Mouse (Mus musculus) lung, postnatal 0 days (tissue): ENCODE results near the gene Cdca5. TPM values are rescaled to one million over a fixed set of nuclear protein-coding genes. Genes with fewer than 3 reads are reported as not detected.
A peak's percentile ranks its signal among the peaks of the same experiment; 100 is the strongest.

Experiments used
- ATAC-seq: fragments of 200-750 bp; cut with Nextera tagmentation; 2 replicates; pipeline ENCODE4 v1.8.0; 2017; ENCODE audit warnings: moderate library complexity
- DNase-seq: peaks from one replicate; pipeline ENCODE4 v3.0.0-alpha.2; 2016; ENCODE audit warnings: low spot score
- H3K27ac ChIP-seq: fragments of 300-500 bp; sonication (generic); 2 replicates; pipeline ENCODE4 v1.5.1; 2014; ENCODE audit warnings: antibody characterized with exemption, mild to moderate bottlenecking, low read length, mixed read lengths
- H3K27me3 ChIP-seq: fragments of 300-500 bp; sonication (generic); replicated peaks from 2 replicates; pipeline ENCODE4 v1.6.1; 2014; ENCODE audit warnings: low read length, mixed read lengths; ENCODE audit not compliant: insufficient read depth
- H3K36me3 ChIP-seq: fragments of 300-500 bp; sonication (generic); 2 replicates; pipeline ENCODE4 v1.6.1; 2014; ENCODE audit warnings: low read length, mixed read lengths; ENCODE audit not compliant: insufficient read depth
- H3K4me1 ChIP-seq: fragments of 300-500 bp; sonication (generic); 2 replicates; pipeline ENCODE4 v1.6.1; 2014; ENCODE audit warnings: antibody characterized with exemption, low read depth, low read length, mixed read lengths; ENCODE audit not compliant: insufficient read depth
- H3K4me2 ChIP-seq: fragments of 300-500 bp; sonication (generic); replicated peaks from 2 replicates; pipeline ENCODE4 v1.6.1; 2014; ENCODE audit warnings: low read depth, mild to moderate bottlenecking, low read length, moderate library complexity, mixed read lengths
- H3K4me3 ChIP-seq: fragments of 300-500 bp; sonication (generic); 2 replicates; pipeline ENCODE4 v1.5.1; 2014; ENCODE audit warnings: low read depth, low read length
- H3K9ac ChIP-seq: fragments of 300-500 bp; sonication (generic); replicated peaks from 2 replicates; pipeline ENCODE4 v1.6.1; 2014; ENCODE audit warnings: low read depth, mild to moderate bottlenecking
- H3K9me3 ChIP-seq: fragments of 300-500 bp; sonication (generic); 2 replicates; pipeline ENCODE4 v1.6.1; 2016; ENCODE audit warnings: low read length, mixed read lengths
- CTCF ChIP-seq: IDR thresholded peaks from 2 replicates; pipeline ENCODE4 v1.5.1; 2016; ENCODE audit warnings: antibody characterized with exemption, mild to moderate bottlenecking
- EP300 ChIP-seq: IDR thresholded peaks from 2 replicates; pipeline ENCODE4 v1.6.1; 2016; ENCODE audit warnings: antibody characterized with exemption, mild to moderate bottlenecking, control low read depth
- WGBS: fragments of 180-500 bp; shearing (Covaris S2); extraction: QIAGEN DNeasy Blood & Tissue Kit; methylation state at CpG from one replicate; pipeline ENCODE4 v1.1.7; 2014; 5-methylcytosine and 5-hydroxymethylcytosine counted together
- polyA plus RNA-seq: library from polyadenylated mRNA; unstranded; fragments of >200 nt; fragmentation: Nextera tagmentation; extraction: Ambion mirVana; gene quantifications from 2 replicates; pipeline ENCODE4 v1.2.1, GENCODE M21; 2015

Cdca5 gene
- polyA plus RNA-seq, 1 experiment from 2014 or later: 2.8 TPM

- H3K27ac ChIP-seq: no peak overlapping the region
- no peaks in the 10 kb centered on the region for H3K36me3 ChIP-seq
Observed at GRCm38 (mm10) chr19:6113116-6113515, 28.3 kb downstream of the Cdca5 start.

GRCm38 (mm10) chr19:6116113-6116850 is 31.5 kb downstream of the Cdca5 start:
- H3K9ac ChIP-seq: no peak overlapping the region
- no peak for DNase-seq
- ATAC-seq: no peak
- no peak for TF ChIP-seq EP300
- no peak for TF ChIP-seq CTCF
- H3K27ac ChIP-seq: no peak overlapping the region
- H3K4me1 ChIP-seq: no peaks in the 10 kb centered on the region
- H3K36me3 ChIP-seq: no peaks in the 10 kb centered on the region
- H3K4me3 ChIP-seq: no peak overlapping the region
- H3K27me3 ChIP-seq: no peaks in the 10 kb centered on the region
- H3K9me3 ChIP-seq: no peaks in the 10 kb centered on the region
- WGBS: 84% methylated on average over 15 of the region's 15 CpGs
- H3K4me2 ChIP-seq: no peak overlapping the region

More at GRCm38 (mm10) chr19:6113116-6113515, 28.3 kb downstream of the Cdca5 start:
- Histone ChIP-seq H3K4me1 (no peaks in the 10 kb centered on the region), H3K4me2 (no peak overlapping the region), H3K4me3 (no peak overlapping the region), H3K9ac (no peak overlapping the region), H3K27me3 (no peaks in the 10 kb centered on the region), H3K9me3 (no peaks in the 10 kb centered on the region)
- ATAC-seq: no peak
- TF ChIP-seq EP300 (no peak), CTCF (no peak)
- 30% methylated on average over 6 of the region's 6 CpGs for WGBS
- DNase-seq: no peak

- no peaks in the 10 kb centered on the region for H3K27me3 ChIP-seq
- ATAC-seq (no peak), DNase-seq (no peak)
- H3K4me1 ChIP-seq: no peaks in the 10 kb centered on the region
- H3K9me3 ChIP-seq: no peaks in the 10 kb centered on the region
- peak overlapping the region; percentile 58 for H3K9ac ChIP-seq
- no peaks in the 10 kb centered on the region for H3K36me3 ChIP-seq
- peak overlapping the region; percentile 98 for H3K4me2 ChIP-seq
- peak overlapping the region; percentile 92 for H3K27ac ChIP-seq
- H3K4me3 ChIP-seq: peak overlapping the region; percentile 75
- TF ChIP-seq EP300: no peak
- TF ChIP-seq CTCF: no peak
- WGBS: 4% methylated on average over 32 of the region's 32 CpGs
Observed at GRCm38 (mm10) chr19:6117346-6117985, 32.7 kb downstream of the Cdca5 start.

GRCm38 (mm10) chr19:6117986-6118676 is 33.3 kb downstream of the Cdca5 start, which contains the start of gene Sac3d1:
Sac3d1 (minus strand) TSS chr19:6118650.
- H3K36me3 ChIP-seq: no peaks in the 10 kb centered on the region
- H3K4me3 ChIP-seq: peak within 1 kb of the TSS; percentile 75
- peak within 1 kb of the TSS; percentile 98 for H3K4me2 ChIP-seq
- peak; percentile 96 for DNase-seq
- H3K4me1 ChIP-seq: no peaks in the 10 kb centered on the region
- H3K9ac ChIP-seq: peak within 1 kb of the TSS; percentile 58
- no peaks in the 10 kb centered on the region for H3K27me3 ChIP-seq
- peak; percentile 92 for ATAC-seq
- WGBS: under 1% methylated on average over 69 of the region's 77 CpGs
- TF ChIP-seq CTCF: peak; percentile 27
- peak; percentile 51; the same call in 1 of the 2 replicates for TF ChIP-seq EP300
- peak within 1 kb of the TSS; percentile 92 for H3K27ac ChIP-seq
- no peaks in the 10 kb centered on the region for H3K9me3 ChIP-seq

- Histone ChIP-seq H3K27me3 (no peaks in the 10 kb centered on the region), H3K9ac (no peak overlapping the region), H3K36me3 (no peaks in the 10 kb centered on the region), H3K4me2 (peak overlapping the region; percentile 98), H3K9me3 (no peaks in the 10 kb centered on the region), H3K27ac (peak overlapping the region; percentile 92), H3K4me3 (peak overlapping the region; percentile 75), H3K4me1 (no peaks in the 10 kb centered on the region)
- WGBS: 1% methylated on average over 8 of the region's 8 CpGs
- ATAC-seq (peak; percentile 23; the same call in 1 of the 2 replicates), DNase-seq (no peak)
- TF ChIP-seq EP300 (0 out of 2 replicates have a peak, but pooled peaks have one; percentile 24), CTCF (no peak)
Observed at GRCm38 (mm10) chr19:6118677-6119185, 33.9 kb downstream of the Cdca5 start.

- TF ChIP-seq CTCF: no peak
- 32% methylated on average over 19 of the region's 19 CpGs for WGBS
- H3K4me2 ChIP-seq: no peak overlapping the region
Observed at GRCm38 (mm10) chr19:6121761-6122160, 37.0 kb downstream of the Cdca5 start.

More at GRCm38 (mm10) chr19:6121761-6122160, 37.0 kb downstream of the Cdca5 start:
- Histone ChIP-seq H3K9me3 (no peaks in the 10 kb centered on the region), H3K4me3 (no peak overlapping the region), H3K36me3 (no peaks in the 10 kb centered on the region), H3K4me1 (no peaks in the 10 kb centered on the region), H3K27ac (no peak overlapping the region), H3K27me3 (no peaks in the 10 kb centered on the region), H3K9ac (no peak overlapping the region)
- ATAC-seq: no peak
- no peak for DNase-seq
